Mouse (Mus musculus) adipocyte (in vitro differentiated cells): Measurements from ENCODE around the gene Vmn1r34.
"Not testable (repeated sequence)": the region's sequence is repeated elsewhere in the genome, so short reads cannot be mapped to it uniquely, and the experiment has no call there.

Experiments used
- DNase-seq: peaks from one replicate; pipeline ENCODE4 v3.0.0-alpha.2; 2016; ENCODE audit warnings: low spot score

Gene Vmn1r34

GRCm38 (mm10) chr6:66643779-66644178 is at the start of gene Vmn1r34:
TSS of gene Vmn1r34 (minus strand) at chr6:66643879.
- DNase-seq: no peak

GRCm38 (mm10) chr6:66685806-66686205 is 42.1 kb upstream of the Vmn1r34 start, which contains the start of gene Vmn1r35:
TSS of gene Vmn1r35 (minus strand) at chr6:66685906.
- DNase-seq: no peak

GRCm38 (mm10) chr6:66618182-66618581 is 25.5 kb downstream of the Vmn1r34 start, which contains the start of gene Vmn1r33:
TSS of gene Vmn1r33 (minus strand) at chr6:66618282.
- DNase-seq: not testable (repeated sequence)

GRCm38 (mm10) chr6:66595804-66596203 is 47.9 kb downstream of the Vmn1r34 start:
- no peak for DNase-seq
